Mouse (Mus musculus) limb, embryonic 15.5 days (tissue): Measurements from ENCODE around the gene Bola3. TPM values are rescaled to one million over a fixed set of nuclear protein-coding genes. Genes with fewer than 3 reads are reported as not detected.
A peak's percentile ranks its signal among the peaks of the same experiment; 100 is the strongest.

Experiments used
- ATAC-seq: fragments of 200-750 bp; cut with Nextera tagmentation; 2 replicates; pipeline ENCODE4 v1.8.0; 2017; ENCODE audit warnings: low read depth, moderate TSS enrichment; ENCODE audit not compliant: insufficient number of reproducible peaks, low FRiP score, low TSS enrichment
- H3K27ac ChIP-seq: fragments of 300-500 bp; sonication (generic); 2 replicates; pipeline ENCODE4 v1.5.1; 2015; ENCODE audit warnings: moderate library complexity, mild to moderate bottlenecking, inconsistent platforms
- H3K27me3 ChIP-seq: fragments of 300-500 bp; sonication (generic); 2 replicates; pipeline ENCODE4 v1.6.1; 2015; ENCODE audit warnings: inconsistent platforms
- H3K36me3 ChIP-seq: fragments of 300-500 bp; sonication (generic); 2 replicates; pipeline ENCODE4 v1.6.1; 2015; ENCODE audit warnings: inconsistent platforms
- H3K4me1 ChIP-seq: fragments of 300-500 bp; sonication (generic); 2 replicates; pipeline ENCODE4 v1.6.1; 2015; ENCODE audit warnings: inconsistent platforms
- H3K4me2 ChIP-seq: fragments of 300-500 bp; sonication (generic); 2 replicates; pipeline ENCODE4 v1.6.1; 2015; ENCODE audit warnings: mild to moderate bottlenecking, inconsistent platforms
- H3K4me3 ChIP-seq: fragments of 300-500 bp; sonication (generic); 2 replicates; pipeline ENCODE4 v1.5.1; 2015; ENCODE audit warnings: mild to moderate bottlenecking, inconsistent platforms
- H3K9ac ChIP-seq: fragments of 300-500 bp; sonication (generic); 2 replicates; pipeline ENCODE4 v1.6.1; 2015; ENCODE audit warnings: inconsistent platforms
- H3K9me3 ChIP-seq: fragments of 300-500 bp; sonication (generic); 2 replicates; pipeline ENCODE4 v1.6.1; 2016; ENCODE audit warnings: inconsistent platforms
- WGBS: fragments of 180-500 bp; shearing (Covaris S2); methylation state at CpG from one replicate; pipeline ENCODE4 v1.1.7; 2015; 5-methylcytosine and 5-hydroxymethylcytosine counted together
- polyA plus RNA-seq: library from polyadenylated mRNA; unstranded; fragments of >200 nt; fragmentation: Nextera tagmentation; extraction: Ambion mirVana; gene quantifications from 2 replicates; pipeline ENCODE4 v1.2.1, GENCODE M21; 2015

Gene Bola3
- 102 and 104 TPM in 2 replicates for polyA plus RNA-seq

GRCm38 (mm10) chr6:83348873-83349272 is at the start of gene Bola3:
Gene Bola3 (plus strand): TSS chr6:83349147.
- peak within 1 kb of the TSS; percentile 94 for H3K4me3 ChIP-seq
- 21% methylated on average over 6 of the region's 6 CpGs for WGBS
- H3K4me1 ChIP-seq: peaks cover 13% of the 10 kb centered on the region
- no peaks in the 10 kb centered on the region for H3K27me3 ChIP-seq
- peak within 1 kb of the TSS; percentile 95 for H3K9ac ChIP-seq
- 0 out of 2 replicates have a peak within 1 kb of the TSS, but pooled peaks have one; percentile 8 for H3K27ac ChIP-seq
- H3K9me3 ChIP-seq: no peaks in the 10 kb centered on the region
- ATAC-seq: no peak
- peaks cover 14% of the 10 kb centered on the region for H3K36me3 ChIP-seq
- peak within 1 kb of the TSS; percentile 76 for H3K4me2 ChIP-seq

- no peak overlapping the region for H3K4me2 ChIP-seq
- H3K9ac ChIP-seq: no peak overlapping the region
- no peak overlapping the region for H3K27ac ChIP-seq
- H3K27me3 ChIP-seq: no peaks in the 10 kb centered on the region
- no peaks in the 10 kb centered on the region for H3K9me3 ChIP-seq
- 87% methylated on average over 7 of the region's 7 CpGs for WGBS
- peaks cover 11% of the 10 kb centered on the region; the same call in 1 of the 2 replicates for H3K36me3 ChIP-seq
- H3K4me3 ChIP-seq: no peak overlapping the region
- ATAC-seq: no peak
- 0 out of 2 replicates have a peak, but pooled peaks cover 2% of the 10 kb centered on the region for H3K4me1 ChIP-seq
These were observed 48.3 kb upstream of the Bola3 start for GRCm38 (mm10) chr6:83300447-83301229.

- H3K4me3 ChIP-seq: no peak overlapping the region
- ATAC-seq: no peak
- 84% methylated on average over 2 of the region's 2 CpGs for whole genome bisulfite sequencing
- H3K9ac ChIP-seq: no peak overlapping the region
- no peak overlapping the region for H3K4me2 ChIP-seq
- H3K27ac ChIP-seq: no peak overlapping the region
- H3K27me3 ChIP-seq: no peaks in the 10 kb centered on the region
- peaks cover 18% of the 10 kb centered on the region; the same call in 1 of the 2 replicates for H3K36me3 ChIP-seq
- H3K9me3 ChIP-seq: no peaks in the 10 kb centered on the region
- 0 out of 2 replicates have a peak, but pooled peaks cover 2% of the 10 kb centered on the region for H3K4me1 ChIP-seq
These were observed 47.7 kb upstream of the Bola3 start for GRCm38 (mm10) chr6:83301294-83301693.

- Histone ChIP-seq H3K36me3 (peaks cover 27% of the 10 kb centered on the region), H3K27me3 (no peaks in the 10 kb centered on the region), H3K4me1 (0 out of 2 replicates have a peak, but pooled peaks cover 2% of the 10 kb centered on the region), H3K9ac (no peak overlapping the region), H3K4me2 (no peak overlapping the region), H3K4me3 (no peak overlapping the region), H3K9me3 (no peaks in the 10 kb centered on the region), H3K27ac (no peak overlapping the region)
- no peak for ATAC-seq
- 51% methylated on average over 5 of the region's 5 CpGs for WGBS
These were observed 46.7 kb upstream of the Bola3 start for GRCm38 (mm10) chr6:83302264-83302663.

- H3K4me2 ChIP-seq: no peak overlapping the region
- H3K9me3 ChIP-seq: no peaks in the 10 kb centered on the region
- no peaks in the 10 kb centered on the region for H3K4me1 ChIP-seq
- H3K4me3 ChIP-seq: no peak overlapping the region
- no peak for ATAC-seq
- H3K9ac ChIP-seq: no peak overlapping the region
- WGBS: 84% methylated on average over 7 of the region's 7 CpGs
- no peak overlapping the region for H3K27ac ChIP-seq
- H3K27me3 ChIP-seq: no peaks in the 10 kb centered on the region
- peaks cover 62% of the 10 kb centered on the region for H3K36me3 ChIP-seq
These were observed 39.9 kb upstream of the Bola3 start for GRCm38 (mm10) chr6:83309017-83309416.

GRCm38 (mm10) chr6:83311206-83311605 is 37.7 kb upstream of the Bola3 start:
- Histone ChIP-seq H3K9ac (no peak overlapping the region), H3K9me3 (no peaks in the 10 kb centered on the region), H3K27ac (no peak overlapping the region), H3K27me3 (no peaks in the 10 kb centered on the region), H3K4me1 (peaks cover 5% of the 10 kb centered on the region; the same call in 1 of the 2 replicates), H3K4me2 (no peak overlapping the region), H3K4me3 (no peak overlapping the region), H3K36me3 (peaks cover 46% of the 10 kb centered on the region)
- ATAC-seq: no peak
- WGBS: 91% methylated on average over 11 of the region's 11 CpGs

- Histone ChIP-seq H3K4me2 (no peak overlapping the region), H3K36me3 (peaks cover 38% of the 10 kb centered on the region), H3K4me3 (no peak overlapping the region), H3K4me1 (peaks cover 13% of the 10 kb centered on the region), H3K9me3 (no peaks in the 10 kb centered on the region), H3K27me3 (no peaks in the 10 kb centered on the region), H3K9ac (no peak overlapping the region), H3K27ac (no peak overlapping the region)
- WGBS: 93% methylated on average over 7 of the region's 7 CpGs
- no peak for ATAC-seq
These were observed 36.9 kb upstream of the Bola3 start for GRCm38 (mm10) chr6:83312021-83312420.

GRCm38 (mm10) chr6:83312514-83312913 is 36.4 kb upstream of the Bola3 start:
- peaks cover 13% of the 10 kb centered on the region for H3K4me1 ChIP-seq
- no peaks in the 10 kb centered on the region for H3K9me3 ChIP-seq
- no peaks in the 10 kb centered on the region for H3K27me3 ChIP-seq
- H3K4me2 ChIP-seq: no peak overlapping the region
- WGBS: 87% methylated on average over 8 of the region's 8 CpGs
- no peak for ATAC-seq
- no peak overlapping the region for H3K27ac ChIP-seq
- peaks cover 33% of the 10 kb centered on the region for H3K36me3 ChIP-seq
- no peak overlapping the region for H3K9ac ChIP-seq
- no peak overlapping the region for H3K4me3 ChIP-seq

- H3K36me3 ChIP-seq: peaks cover 16% of the 10 kb centered on the region
- no peak for ATAC-seq
- H3K9me3 ChIP-seq: no peaks in the 10 kb centered on the region
- peaks cover 13% of the 10 kb centered on the region for H3K4me1 ChIP-seq
- no peaks in the 10 kb centered on the region for H3K27me3 ChIP-seq
- no peak overlapping the region for H3K9ac ChIP-seq
- H3K4me2 ChIP-seq: no peak overlapping the region
- no peak overlapping the region for H3K4me3 ChIP-seq
- H3K27ac ChIP-seq: no peak overlapping the region
These were observed 33.7 kb upstream of the Bola3 start for GRCm38 (mm10) chr6:83315293-83315692.

- Histone ChIP-seq H3K27ac (no peak overlapping the region), H3K4me1 (peaks cover 13% of the 10 kb centered on the region), H3K9ac (no peak overlapping the region), H3K9me3 (no peaks in the 10 kb centered on the region), H3K27me3 (no peaks in the 10 kb centered on the region), H3K36me3 (peaks cover 9% of the 10 kb centered on the region), H3K4me2 (peak overlapping the region; percentile 88), H3K4me3 (peak overlapping the region; percentile 83)
- ATAC-seq: no peak
- WGBS: 3% methylated on average over 10 of the region's 10 CpGs
These were observed 32.9 kb upstream of the Bola3 start for GRCm38 (mm10) chr6:83316022-83316421.

- H3K27ac ChIP-seq: peak overlapping the region; percentile 64; the same call in 1 of the 2 replicates
- WGBS: under 1% methylated on average over 52 of the region's 52 CpGs
- ATAC-seq: peak; percentile 96
These were observed 31.7 kb upstream of the Bola3 start for GRCm38 (mm10) chr6:83317108-83317741.

GRCm38 (mm10) chr6:83321927-83322326 is 27.0 kb upstream of the Bola3 start:
- H3K4me3 ChIP-seq: no peak overlapping the region

More at GRCm38 (mm10) chr6:83317108-83317741, 31.7 kb upstream of the Bola3 start:
- peak overlapping the region; percentile 64 for H3K9ac ChIP-seq
- H3K9me3 ChIP-seq: no peaks in the 10 kb centered on the region
- peaks cover 13% of the 10 kb centered on the region for H3K4me1 ChIP-seq
- 0 out of 2 replicates have a peak, but pooled peaks cover 4% of the 10 kb centered on the region for H3K36me3 ChIP-seq
- peak overlapping the region; percentile 88 for H3K4me2 ChIP-seq
- no peaks in the 10 kb centered on the region for H3K27me3 ChIP-seq
- peak overlapping the region; percentile 83 for H3K4me3 ChIP-seq

More at GRCm38 (mm10) chr6:83321927-83322326, 27.0 kb upstream of the Bola3 start:
- H3K4me2 ChIP-seq: no peak overlapping the region
- H3K36me3 ChIP-seq: no peaks in the 10 kb centered on the region
- H3K4me1 ChIP-seq: peaks cover 6% of the 10 kb centered on the region
- no peak overlapping the region for H3K27ac ChIP-seq
- H3K9ac ChIP-seq: no peak overlapping the region
- WGBS: 25% methylated on average over 1 of the region's 1 CpGs
- no peaks in the 10 kb centered on the region for H3K9me3 ChIP-seq
- H3K27me3 ChIP-seq: no peaks in the 10 kb centered on the region
- ATAC-seq: no peak
